Mouse (Mus musculus) stomach, embryonic 15.5 days (tissue): ENCODE measurements around the gene Gimap9. TPM values are rescaled to one million over a fixed set of nuclear protein-coding genes. Genes with fewer than 3 reads are reported as not detected.

Source experiments
- polyA plus RNA-seq: library from polyadenylated mRNA; unstranded; fragments of >200 nt; fragmentation: Nextera tagmentation; extraction: Ambion mirVana; gene quantifications from 2 replicates; pipeline ENCODE4 v1.2.1, GENCODE M21; 2015

The Gimap9 gene
- polyA plus RNA-seq, 1 experiment from 2014 or later, result 12.6 TPM

Other genes with a start within 250 kb of the Gimap9 start
- gene Zfp467, start 230.3 kb upstream of the Gimap9 start, polyA plus RNA-seq, result 25.3 and 26.2 TPM in 2 replicates
- gene Sspo, start 227.9 kb upstream of the Gimap9 start, polyA plus RNA-seq, result 0.26 and 0.27 TPM in 2 replicates
- gene Atp6v0e2, start 138.5 kb upstream of the Gimap9 start, polyA plus RNA-seq, result 22.7 and 23.4 TPM in 2 replicates
- 5.4 and 9.6 TPM in 2 replicates for gene Lrrc61, start 121.3 kb upstream of the Gimap9 start, polyA plus RNA-seq
- 83.2 and 89.3 TPM in 2 replicates for gene Rarres2, start 103.3 kb upstream of the Gimap9 start, polyA plus RNA-seq
- not detected in 2 replicates for gene Gm45021, start 86.5 kb upstream of the Gimap9 start, polyA plus RNA-seq
- 26.6 and 27.8 TPM in 2 replicates for gene Repin1, start 82.2 kb upstream of the Gimap9 start, polyA plus RNA-seq
- gene Gm44965, start 82.2 kb upstream of the Gimap9 start, polyA plus RNA-seq, result 0.45 TPM in 1 of 2 replicates, not detected in the other
- gene Zfp775, start 74.1 kb upstream of the Gimap9 start, polyA plus RNA-seq, result 4.9 and 5.4 TPM in 2 replicates
- gene AI854703, start 49.4 kb upstream of the Gimap9 start, polyA plus RNA-seq, result 0.92 and 1.1 TPM in 2 replicates
- gene Gimap8, start 28.9 kb upstream of the Gimap9 start, polyA plus RNA-seq, result 1.5 and 1.6 TPM in 2 replicates
- gene Gimap4, start 8.4 kb downstream of the Gimap9 start, polyA plus RNA-seq, result 20.1 and 22.0 TPM in 2 replicates
- gene Gimap6, start 32.1 kb downstream of the Gimap9 start, polyA plus RNA-seq, result 21.1 and 22.3 TPM in 2 replicates
- gene Gm28053, start 42.5 kb downstream of the Gimap9 start, polyA plus RNA-seq, result 3.3 and 3.4 TPM in 2 replicates
- gene Gimap7, start 42.5 kb downstream of the Gimap9 start, polyA plus RNA-seq, result 0.23 TPM in 1 of 2 replicates, not detected in the other
- gene Gimap1, start 62.9 kb downstream of the Gimap9 start, polyA plus RNA-seq, result 21.8 and 22.2 TPM in 2 replicates
- gene Gimap5, start 70.1 kb downstream of the Gimap9 start, polyA plus RNA-seq, result 7.5 and 9.2 TPM in 2 replicates
- 0.06 and 0.18 TPM in 2 replicates for gene Gimap3, start 94.7 kb downstream of the Gimap9 start, polyA plus RNA-seq
- 140 and 144 TPM in 2 replicates for gene Tmem176a, start 164.8 kb downstream of the Gimap9 start, polyA plus RNA-seq
- 314 and 315 TPM in 2 replicates for gene Tmem176b, start 165.4 kb downstream of the Gimap9 start, polyA plus RNA-seq
- gene Aoc1, start 196.8 kb downstream of the Gimap9 start, polyA plus RNA-seq, result 2.3 and 3.6 TPM in 2 replicates